Mouse (Mus musculus): ENCODE results near the gene Kpna7. TPM values are rescaled to one million over a fixed set of nuclear protein-coding genes. Genes with fewer than 3 reads are reported as not detected.
"Not testable (repeated sequence)": the region's sequence is repeated elsewhere in the genome, so short reads cannot be mapped to it uniquely, and the experiment has no call there.

The Kpna7 gene
- not detected in 2 replicates for polyA plus RNA-seq (2016; fragmentation: Nextera tagmentation; extraction: Ambion mirVana)

DNA sequence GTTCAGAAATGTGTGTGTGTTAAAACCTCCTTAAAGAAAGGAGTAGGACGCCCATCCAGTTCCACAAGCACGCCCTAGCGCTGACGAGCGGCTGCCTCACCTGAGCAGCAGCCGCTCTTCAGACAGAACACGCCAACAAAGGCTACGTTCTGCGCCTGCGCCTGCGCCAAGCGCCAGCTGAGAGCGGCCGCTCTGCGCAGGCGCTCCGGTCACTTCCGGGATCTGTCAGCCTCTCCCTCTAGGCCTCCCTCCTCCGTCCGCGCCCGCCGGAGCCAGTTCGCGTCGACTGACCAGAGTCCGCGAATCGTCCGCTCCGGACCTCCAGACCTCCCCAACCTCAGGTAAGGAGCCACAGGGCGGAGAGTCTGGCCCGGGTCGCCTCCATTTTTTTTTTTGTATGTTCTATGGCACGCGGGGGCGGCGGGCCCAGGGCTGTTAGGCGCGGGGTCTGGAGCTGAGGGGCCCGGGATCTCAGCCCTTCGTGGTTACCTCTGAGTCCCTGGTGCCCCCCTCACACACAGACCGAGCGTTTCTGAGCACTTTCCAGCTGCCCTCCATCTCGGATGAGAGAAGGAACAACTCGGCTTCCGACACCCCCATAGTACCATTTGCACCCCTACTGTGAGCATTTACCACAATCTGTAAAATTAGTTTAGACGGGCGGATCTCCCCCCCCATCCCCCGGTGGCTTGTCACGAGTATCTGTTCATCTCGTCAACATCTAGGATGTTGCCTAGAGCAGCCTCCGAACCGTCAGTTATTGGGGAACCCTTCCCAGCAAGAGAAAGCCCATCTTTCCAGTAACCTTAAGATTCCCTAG lies at the start of gene Kpna7, which contains the start of gene Arpc1a:
TSS of gene Kpna7 (minus strand) at position 399 of the 820 bp plus-strand sequence.
TSS of gene Arpc1a (plus strand) at position 199 of the 820 bp plus-strand sequence.
- Histone ChIP-seq H3K4me3 (peak within 1 kb of the TSS; percentile 86), H3K27ac (peak within 1 kb of the TSS; percentile 91), H3K9me3 (peaks cover 5% of the 10 kb centered on the region; the same call in 1 of the 2 replicates), H3K27me3 (ENCODE audit: insufficient read depth, poor library complexity, severe bottlenecking) (no peaks in the 10 kb centered on the region), H3K4me1 (replicated peaks) (peaks cover 15% of the 10 kb centered on the region), H3K36me3 (peaks cover 26% of the 10 kb centered on the region)
- DNase-seq (ENCODE audit: low spot score), result peak; percentile 94
- WGBS, result under 1% methylated on average over 54 of the region's 54 CpGs

DNA sequence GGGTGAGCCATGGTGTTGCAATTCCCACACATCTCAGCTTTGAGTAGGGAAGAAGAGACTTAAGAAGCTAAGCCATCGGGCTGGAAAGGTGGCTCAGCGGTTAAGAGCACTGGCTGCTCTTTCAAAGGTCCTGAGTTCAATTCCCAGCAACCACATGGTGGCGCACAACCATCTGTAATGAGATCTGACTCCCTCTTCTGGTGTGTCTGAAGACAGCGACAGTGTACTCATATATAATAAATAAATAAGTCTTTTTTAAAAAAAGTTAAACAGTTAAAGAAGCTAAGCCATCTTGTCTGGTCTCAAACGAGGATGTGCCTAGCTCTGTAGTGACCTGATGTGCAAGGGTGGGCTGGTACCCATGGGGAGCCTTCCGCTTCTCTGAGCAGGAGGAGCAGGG lies 49.4 kb upstream of the Kpna7 start:
- H3K4me3 ChIP-seq; DNase-seq (ENCODE audit: low spot score); H3K27me3 ChIP-seq (ENCODE audit: insufficient read depth, poor library complexity, severe bottlenecking); H3K4me1 ChIP-seq (replicated peaks); H3K27ac ChIP-seq; H3K9me3 ChIP-seq: not testable (repeated sequence)
- H3K36me3 ChIP-seq, result peaks cover 95% of the 10 kb centered on the region
- WGBS, result 89% methylated on average over 6 of the region's 6 CpGs

DNA sequence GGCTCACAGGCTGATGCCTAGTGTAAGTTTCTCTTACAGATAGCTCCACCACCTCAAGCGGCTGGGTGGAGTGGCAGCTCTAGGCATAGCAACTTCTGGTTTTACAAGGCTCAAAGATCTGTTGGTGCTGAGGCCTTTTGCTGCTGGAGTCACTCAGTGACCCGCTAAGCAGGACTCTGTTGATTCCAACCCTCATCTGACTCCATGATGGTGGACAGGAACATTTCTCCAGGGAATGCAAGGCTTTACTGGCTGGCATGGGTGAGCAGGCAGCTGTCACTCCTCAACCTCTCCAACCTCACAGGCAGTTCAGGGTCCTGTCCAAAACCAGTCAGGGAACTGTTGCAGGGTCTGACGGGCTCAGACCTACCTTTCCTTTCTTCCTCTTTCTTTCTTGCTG lies 47.2 kb upstream of the Kpna7 start:
- WGBS, result 95% methylated on average over 3 of the region's 3 CpGs
- no peak overlapping the region for H3K27ac ChIP-seq
- peaks cover 100% of the 10 kb centered on the region for H3K36me3 ChIP-seq
- no peak for DNase-seq (ENCODE audit: low spot score)
- no peak overlapping the region for H3K4me3 ChIP-seq
- H3K4me1 ChIP-seq (replicated peaks), result no peaks in the 10 kb centered on the region
- H3K27me3 ChIP-seq (ENCODE audit: insufficient read depth, poor library complexity, severe bottlenecking), result no peaks in the 10 kb centered on the region
- H3K9me3 ChIP-seq, result no peaks in the 10 kb centered on the region

DNA sequence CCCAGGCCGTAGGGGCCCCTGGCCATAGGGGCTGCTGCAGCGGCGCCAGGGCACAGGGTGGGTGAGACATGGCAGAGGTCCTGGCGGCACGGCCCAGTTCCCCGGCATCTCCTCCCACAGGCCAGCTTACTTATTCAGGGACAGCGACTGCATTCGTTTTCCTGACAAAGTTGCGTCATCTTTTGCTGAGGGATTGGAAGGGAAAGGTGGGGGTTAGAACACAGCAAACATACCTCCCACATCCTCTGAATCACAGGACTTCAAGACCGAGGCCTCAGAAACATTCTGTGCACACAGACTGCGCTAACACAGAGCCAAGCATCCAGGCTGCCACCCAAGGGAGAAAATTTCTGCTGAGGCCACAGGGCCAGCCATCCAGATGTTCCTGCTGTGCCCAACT lies 46.4 kb upstream of the Kpna7 start:
- H3K9me3 ChIP-seq, result no peaks in the 10 kb centered on the region
- H3K27ac ChIP-seq, result no peak overlapping the region
- peaks cover 100% of the 10 kb centered on the region for H3K36me3 ChIP-seq
- DNase-seq (ENCODE audit: low spot score), result no peak
- H3K4me3 ChIP-seq, result no peak overlapping the region
- H3K4me1 ChIP-seq (replicated peaks), result no peaks in the 10 kb centered on the region
- H3K27me3 ChIP-seq (ENCODE audit: insufficient read depth, poor library complexity, severe bottlenecking), result no peaks in the 10 kb centered on the region
- WGBS, result 95% methylated on average over 11 of the region's 11 CpGs

DNA sequence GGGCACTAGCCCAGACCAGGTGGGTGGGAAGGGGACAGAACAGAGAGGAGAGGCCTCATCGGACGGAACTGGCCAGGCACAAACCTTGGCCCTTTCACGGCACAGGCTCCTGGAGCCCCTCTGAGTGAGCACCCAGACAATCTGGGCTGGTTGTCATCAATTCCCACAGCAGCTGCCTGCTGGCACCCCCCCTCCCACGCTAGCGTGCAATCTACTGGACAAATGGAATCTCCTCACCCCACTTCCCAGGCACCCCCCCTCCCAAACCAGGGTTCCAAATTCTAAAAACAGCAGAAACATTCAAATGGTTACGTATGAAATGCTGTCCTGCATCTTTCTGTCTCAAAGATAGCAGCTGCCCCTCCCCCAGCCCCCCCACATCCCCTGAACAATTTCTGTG lies 45.9 kb upstream of the Kpna7 start:
- H3K4me3 ChIP-seq; H3K4me1 ChIP-seq (replicated peaks); H3K27me3 ChIP-seq (ENCODE audit: insufficient read depth, poor library complexity, severe bottlenecking); DNase-seq (ENCODE audit: low spot score); H3K27ac ChIP-seq; H3K9me3 ChIP-seq: not testable (repeated sequence)
- H3K36me3 ChIP-seq, result peaks cover 100% of the 10 kb centered on the region
- WGBS, result 91% methylated on average over 6 of the region's 6 CpGs

DNA sequence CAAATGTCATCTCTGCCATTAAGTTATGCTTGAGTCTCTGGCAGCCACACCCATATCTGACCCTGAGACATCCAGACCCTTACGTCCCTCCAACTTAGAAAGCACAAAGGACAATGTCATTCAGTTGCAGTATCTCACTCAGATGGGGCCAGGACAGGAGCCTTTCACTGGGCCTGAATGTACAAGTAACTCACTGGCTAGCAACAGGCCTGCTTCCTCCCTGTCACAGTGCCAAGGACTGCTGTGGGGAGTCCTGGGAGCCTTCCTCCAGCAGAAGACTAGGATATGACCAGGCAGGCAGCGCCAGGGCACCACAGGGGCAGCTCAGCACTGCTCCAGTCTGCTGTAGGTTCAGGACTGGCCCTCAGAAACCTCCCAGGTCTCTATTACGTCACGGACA lies 45.3 kb upstream of the Kpna7 start:
- 96% methylated on average over 4 of the region's 4 CpGs for WGBS
- DNase-seq (ENCODE audit: low spot score), result no peak
- H3K9me3 ChIP-seq, result no peaks in the 10 kb centered on the region
- no peaks in the 10 kb centered on the region for H3K27me3 ChIP-seq (ENCODE audit: insufficient read depth, poor library complexity, severe bottlenecking)
- H3K27ac ChIP-seq, result no peak overlapping the region
- no peaks in the 10 kb centered on the region for H3K4me1 ChIP-seq (replicated peaks)
- H3K36me3 ChIP-seq, result peaks cover 100% of the 10 kb centered on the region
- H3K4me3 ChIP-seq, result no peak overlapping the region

DNA sequence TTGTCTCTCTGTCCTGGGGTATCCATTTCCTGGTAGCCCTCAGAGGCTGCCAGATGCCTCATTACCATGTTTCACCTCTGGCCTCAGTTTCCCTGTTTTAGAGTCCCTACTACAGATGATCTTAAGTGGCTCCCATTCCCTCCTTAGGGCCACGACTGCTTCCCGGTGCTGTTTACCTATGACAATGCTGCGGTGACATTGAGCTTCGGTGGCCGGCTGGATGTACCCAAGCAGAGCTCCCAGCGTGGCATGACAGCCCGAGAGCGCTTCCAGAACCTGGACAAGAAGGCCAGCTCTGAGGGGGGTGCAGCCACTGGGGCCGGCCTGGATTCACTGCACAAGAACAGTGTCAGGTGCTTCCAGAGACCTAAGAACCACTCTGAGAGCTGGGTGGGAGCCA lies 42.8 kb upstream of the Kpna7 start:
- WGBS, result 93% methylated on average over 9 of the region's 9 CpGs
- Histone ChIP-seq H3K9me3 (no peaks in the 10 kb centered on the region), H3K36me3 (peaks cover 97% of the 10 kb centered on the region), H3K4me1 (replicated peaks) (no peaks in the 10 kb centered on the region), H3K27me3 (ENCODE audit: insufficient read depth, poor library complexity, severe bottlenecking) (no peaks in the 10 kb centered on the region), H3K27ac (no peak overlapping the region), H3K4me3 (no peak overlapping the region)
- DNase-seq (ENCODE audit: low spot score), result no peak

DNA sequence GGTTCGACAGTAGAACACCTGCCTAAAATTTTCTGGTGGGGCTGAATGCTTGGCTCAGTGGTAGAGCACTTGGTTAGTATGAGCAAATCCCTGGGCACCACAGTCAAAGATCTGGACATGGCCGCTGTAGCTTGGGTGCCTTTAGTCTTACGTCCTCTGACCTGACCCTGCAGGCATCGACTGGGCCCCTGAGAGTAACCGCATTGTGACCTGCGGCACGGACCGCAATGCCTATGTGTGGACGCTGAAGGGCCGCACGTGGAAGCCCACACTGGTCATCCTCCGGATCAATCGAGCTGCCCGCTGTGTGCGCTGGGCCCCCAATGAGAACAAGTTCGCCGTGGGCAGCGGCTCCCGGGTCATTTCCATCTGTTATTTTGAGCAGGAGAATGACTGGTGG lies 39.6 kb upstream of the Kpna7 start:
- WGBS, result 94% methylated on average over 19 of the region's 19 CpGs
- no peak for DNase-seq (ENCODE audit: low spot score)
- peaks cover 66% of the 10 kb centered on the region for H3K36me3 ChIP-seq

DNA sequence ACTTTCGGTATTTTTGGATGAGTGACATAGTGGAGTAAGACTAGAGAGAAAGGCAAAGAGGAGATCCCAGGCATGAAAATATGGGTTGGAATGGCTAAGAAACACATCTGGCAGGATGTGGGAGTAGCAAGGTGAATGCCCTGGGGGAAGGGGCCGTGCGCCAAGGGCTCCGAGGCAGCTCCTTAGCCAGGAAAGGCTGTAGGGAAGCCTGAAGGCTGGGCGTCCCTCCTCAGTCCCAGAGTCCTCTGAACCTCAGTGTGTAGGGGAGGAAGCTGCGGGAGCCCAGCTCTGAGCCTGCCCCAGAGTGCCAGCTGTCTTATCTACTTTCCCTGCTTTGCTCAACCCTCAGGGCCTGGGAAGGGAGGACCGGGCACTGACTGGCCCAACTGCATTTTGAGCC lies 37.1 kb upstream of the Kpna7 start:
- Histone ChIP-seq H3K4me1 (replicated peaks) (no peaks in the 10 kb centered on the region), H3K36me3 (peaks cover 42% of the 10 kb centered on the region), H3K9me3 (peaks cover 6% of the 10 kb centered on the region), H3K27ac (no peak overlapping the region), H3K4me3 (no peak overlapping the region), H3K27me3 (ENCODE audit: insufficient read depth, poor library complexity, severe bottlenecking) (no peaks in the 10 kb centered on the region)
- 64% methylated on average over 7 of the region's 7 CpGs for WGBS
- no peak for DNase-seq (ENCODE audit: low spot score)

More for the DNA sequence above, 39.6 kb upstream of the Kpna7 start:
- H3K9me3 ChIP-seq, result peaks cover 6% of the 10 kb centered on the region
- no peaks in the 10 kb centered on the region for H3K27me3 ChIP-seq (ENCODE audit: insufficient read depth, poor library complexity, severe bottlenecking)
- H3K27ac ChIP-seq, result no peak overlapping the region
- no peak overlapping the region for H3K4me3 ChIP-seq
- H3K4me1 ChIP-seq (replicated peaks), result no peaks in the 10 kb centered on the region

DNA sequence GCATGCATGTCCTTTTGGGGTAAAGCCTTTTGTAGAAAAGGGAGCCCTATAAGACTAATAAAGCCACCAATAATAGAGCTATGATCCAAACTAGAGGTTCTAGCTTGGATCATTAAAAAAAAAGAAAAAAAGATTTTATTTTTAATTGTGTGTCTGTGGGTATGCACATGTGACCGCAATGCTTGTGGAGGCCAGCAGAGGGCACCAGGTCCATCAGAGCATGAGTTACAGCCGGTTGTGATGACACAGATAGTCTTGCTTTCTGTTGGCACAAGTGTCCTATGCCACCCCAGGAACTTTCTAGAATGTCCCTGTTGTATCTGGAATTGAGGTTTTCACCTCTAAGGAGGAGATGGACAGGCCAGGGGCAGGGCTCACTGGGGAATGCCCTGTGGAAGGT lies 35.6 kb upstream of the Kpna7 start:
- no peak for DNase-seq (ENCODE audit: low spot score)
- Histone ChIP-seq H3K4me3 (no peak overlapping the region), H3K4me1 (replicated peaks) (peaks cover 6% of the 10 kb centered on the region), H3K27ac (no peak overlapping the region), H3K27me3 (ENCODE audit: insufficient read depth, poor library complexity, severe bottlenecking) (peaks cover 14% of the 10 kb centered on the region), H3K9me3 (peaks cover 6% of the 10 kb centered on the region), H3K36me3 (peaks cover 26% of the 10 kb centered on the region)
- WGBS, result 84% methylated on average over 2 of the region's 2 CpGs

DNA sequence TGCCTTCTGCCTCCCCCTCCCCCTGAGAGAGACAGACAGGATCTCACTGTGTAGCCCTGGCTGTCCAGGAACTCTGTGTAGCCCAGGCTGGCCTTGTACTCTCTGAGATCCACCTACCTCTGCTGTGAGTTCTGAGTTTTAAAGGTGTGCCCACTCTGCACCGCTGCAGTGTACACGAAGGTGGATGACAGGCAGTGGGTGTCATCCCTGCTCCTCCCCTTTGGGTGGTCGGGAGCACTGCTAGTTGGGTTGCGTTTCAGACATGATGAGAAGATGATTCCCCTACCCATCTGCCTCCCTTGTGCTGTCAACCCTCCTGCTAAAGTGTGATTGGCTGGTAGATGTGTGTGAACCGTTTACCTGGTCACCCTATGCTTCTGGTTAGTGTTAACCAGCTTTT lies 34.6 kb upstream of the Kpna7 start:
- Histone ChIP-seq H3K4me1 (replicated peaks) (peaks cover 15% of the 10 kb centered on the region), H3K4me3 (no peak overlapping the region), H3K9me3 (peaks cover 6% of the 10 kb centered on the region), H3K27me3 (ENCODE audit: insufficient read depth, poor library complexity, severe bottlenecking) (peaks cover 23% of the 10 kb centered on the region), H3K36me3 (peaks cover 17% of the 10 kb centered on the region), H3K27ac (no peak overlapping the region)
- no peak for DNase-seq (ENCODE audit: low spot score)
- 91% methylated on average over 5 of the region's 5 CpGs for WGBS

DNA sequence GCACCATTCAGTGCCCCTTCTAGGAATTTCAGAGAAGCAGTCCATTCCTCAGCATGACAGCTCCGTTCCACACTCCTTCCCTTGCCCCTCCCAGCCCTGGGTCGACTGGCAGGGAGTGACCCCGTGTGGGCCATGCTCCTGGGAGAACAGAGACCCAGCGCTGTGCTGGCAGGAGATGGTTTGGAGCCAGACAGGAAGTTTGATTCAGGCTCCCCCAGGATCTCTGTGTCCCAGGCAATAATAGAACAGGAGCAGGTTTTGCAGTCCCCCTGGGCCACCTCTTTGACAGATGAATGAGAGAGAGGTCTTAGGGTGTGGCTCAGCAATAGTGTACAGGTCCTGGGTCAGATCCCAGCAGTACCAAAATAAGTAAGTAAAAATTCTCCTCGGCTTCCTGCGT lies 34.2 kb upstream of the Kpna7 start:
- DNase-seq (ENCODE audit: low spot score), result no peak
- peaks cover 15% of the 10 kb centered on the region for H3K4me1 ChIP-seq (replicated peaks)
- 66% methylated on average over 6 of the region's 6 CpGs for WGBS
- H3K27me3 ChIP-seq (ENCODE audit: insufficient read depth, poor library complexity, severe bottlenecking), result peaks cover 26% of the 10 kb centered on the region
- H3K4me3 ChIP-seq, result no peak overlapping the region
- H3K9me3 ChIP-seq, result peaks cover 6% of the 10 kb centered on the region
- no peak overlapping the region for H3K27ac ChIP-seq
- peaks cover 13% of the 10 kb centered on the region for H3K36me3 ChIP-seq

DNA sequence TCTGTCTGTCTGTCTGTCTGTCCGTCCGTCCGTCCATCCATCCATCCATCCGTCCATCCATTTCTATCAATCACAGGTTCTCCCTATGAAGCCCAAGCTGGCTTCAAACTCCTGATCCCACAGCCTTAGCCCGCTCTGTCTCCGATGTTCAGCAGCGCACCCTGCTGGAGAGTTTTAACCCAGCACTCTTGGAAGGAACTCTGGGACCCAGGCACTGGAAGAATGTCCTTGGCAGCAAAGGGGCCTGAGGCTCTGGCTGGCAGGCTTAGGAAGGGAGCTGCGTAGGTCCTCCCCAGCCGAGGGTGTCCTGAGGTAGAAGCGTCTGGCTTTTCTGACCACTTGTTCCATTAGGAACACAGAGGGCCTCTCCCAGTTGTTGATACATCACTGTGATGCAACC lies 33.1 kb upstream of the Kpna7 start:
- Histone ChIP-seq H3K27me3 (ENCODE audit: insufficient read depth, poor library complexity, severe bottlenecking) (peaks cover 26% of the 10 kb centered on the region), H3K4me1 (replicated peaks) (peaks cover 15% of the 10 kb centered on the region), H3K27ac (no peak overlapping the region), H3K4me3 (no peak overlapping the region), H3K9me3 (peaks cover 6% of the 10 kb centered on the region), H3K36me3 (0 out of 2 replicates have a peak, but pooled peaks cover 3% of the 10 kb centered on the region)
- peak; percentile 56 for DNase-seq (ENCODE audit: low spot score)
- WGBS, result 39% methylated on average over 10 of the region's 10 CpGs
